Mouse (Mus musculus): ENCODE results near the gene Usp48.

GRCm38 (mm10) chr4:137598577-137598976, 5.0 kb downstream of the Usp48 start:
- no peak for TF ChIP-seq CTCF (IDR thresholded peaks at IDR 0.05; ENCODE audit: low read depth, low read length)
- no peak for TF ChIP-seq POLR2A (IDR thresholded peaks at IDR 0.05; ENCODE audit: borderline replicate concordance, low read depth, low read length)
